Mouse (Mus musculus): ENCODE measurements around the gene Ccn2.

Gene Ccn2

DNA sequence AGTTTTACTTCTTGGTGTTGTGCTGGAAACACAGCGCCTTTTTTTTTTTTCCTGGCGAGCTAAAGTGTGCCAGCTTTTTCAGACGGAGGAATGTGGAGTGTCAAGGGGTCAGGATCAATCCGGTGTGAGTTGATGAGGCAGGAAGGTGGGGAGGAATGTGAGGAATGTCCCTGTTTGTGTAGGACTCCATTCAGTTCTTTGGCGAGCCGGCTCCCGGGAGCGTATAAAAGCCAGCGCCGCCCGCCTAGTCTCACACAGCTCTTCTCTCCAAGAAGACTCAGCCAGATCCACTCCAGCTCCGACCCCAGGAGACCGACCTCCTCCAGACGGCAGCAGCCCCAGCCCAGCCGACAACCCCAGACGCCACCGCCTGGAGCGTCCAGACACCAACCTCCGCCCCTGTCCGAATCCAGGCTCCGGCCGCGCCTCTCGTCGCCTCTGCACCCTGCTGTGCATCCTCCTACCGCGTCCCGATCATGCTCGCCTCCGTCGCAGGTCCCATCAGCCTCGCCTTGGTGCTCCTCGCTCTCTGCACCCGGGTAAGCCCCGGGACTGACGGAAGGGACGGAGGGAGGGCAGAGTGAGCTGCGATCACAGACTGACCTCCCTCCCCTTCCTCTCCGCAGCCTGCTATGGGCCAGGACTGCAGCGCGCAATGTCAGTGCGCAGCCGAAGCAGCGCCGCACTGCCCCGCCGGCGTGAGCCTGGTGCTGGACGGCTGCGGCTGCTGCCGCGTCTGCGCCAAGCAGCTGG, at the start of gene Ccn2:
Gene Ccn2 (plus strand): TSS at position 193 of the 753 bp plus-strand sequence.
- DNase-seq, result peak; percentile 18 to 21

GRCm38 (mm10) chr10:24552870-24553269, 42.4 kb upstream of the Ccn2 start:
- DNase-seq, result no peak

DNA sequence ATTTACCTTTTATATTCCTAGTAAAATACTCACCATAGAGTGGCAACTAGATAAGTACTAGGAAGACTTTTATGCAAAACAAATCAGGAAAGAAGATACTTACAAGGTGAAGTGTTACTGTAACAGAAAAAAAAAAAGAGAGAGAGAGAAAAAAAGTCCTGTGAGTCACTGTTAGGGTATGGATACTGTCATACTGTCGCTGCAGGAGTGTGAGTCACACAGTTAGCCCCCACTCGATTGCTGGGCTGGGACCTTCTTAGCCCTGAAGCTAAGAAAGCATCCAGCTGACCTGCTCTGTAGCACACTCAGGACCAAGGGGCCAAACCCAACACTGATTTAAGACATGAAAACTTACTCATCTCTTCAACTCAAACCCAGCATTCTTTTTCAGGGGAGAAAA, 41.2 kb upstream of the Ccn2 start:
- no peak for DNase-seq

GRCm38 (mm10) chr10:24558366-24558765, 36.9 kb upstream of the Ccn2 start:
- no peak for DNase-seq

DNA sequence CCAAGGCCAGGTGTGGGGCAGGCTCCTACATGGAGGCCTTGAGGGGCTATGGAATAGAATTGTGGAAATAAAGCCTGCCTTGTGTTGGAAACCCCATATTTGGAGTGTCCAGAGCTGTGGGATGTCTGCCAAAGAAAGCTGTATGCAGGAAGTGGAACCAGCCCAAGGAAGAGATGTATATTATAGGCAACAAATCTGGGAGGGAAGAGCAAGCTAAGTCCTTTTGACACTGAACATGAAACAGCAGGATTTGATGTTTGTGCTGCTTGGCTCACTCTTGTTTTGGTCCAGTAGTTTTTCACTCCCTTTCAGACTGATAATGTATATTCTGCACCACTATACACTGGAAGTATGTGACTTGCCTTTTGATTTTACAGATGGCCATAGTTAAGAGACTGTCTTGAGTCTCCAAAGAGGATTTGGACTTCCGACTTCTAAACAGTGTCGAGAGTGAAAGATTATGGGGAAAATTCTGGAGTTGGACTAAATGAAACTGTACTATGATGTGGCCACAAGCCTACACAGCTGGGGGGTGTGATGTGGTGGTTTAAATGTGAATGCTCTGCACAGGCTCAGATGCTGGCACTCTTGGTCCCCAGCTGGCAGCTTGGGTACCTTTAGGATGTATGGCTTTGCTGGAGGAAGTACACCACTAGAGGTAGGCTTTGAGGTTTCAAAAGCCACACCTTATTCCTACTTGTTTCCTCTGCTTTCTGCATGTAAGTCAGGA, 25.4 kb upstream of the Ccn2 start:
- DNase-seq, result no peak

GRCm38 (mm10) chr10:24572044-24572960, 22.9 kb upstream of the Ccn2 start:
- no peak for DNase-seq

- no peak for DNase-seq
Measured at GRCm38 (mm10) chr10:24573484-24573883, 21.8 kb upstream of the Ccn2 start.

GRCm38 (mm10) chr10:24581076-24581475, 14.2 kb upstream of the Ccn2 start:
- DNase-seq, result no peak

- DNase-seq, result no peak
Measured at GRCm38 (mm10) chr10:24588824-24589223, 6.4 kb upstream of the Ccn2 start.

DNA sequence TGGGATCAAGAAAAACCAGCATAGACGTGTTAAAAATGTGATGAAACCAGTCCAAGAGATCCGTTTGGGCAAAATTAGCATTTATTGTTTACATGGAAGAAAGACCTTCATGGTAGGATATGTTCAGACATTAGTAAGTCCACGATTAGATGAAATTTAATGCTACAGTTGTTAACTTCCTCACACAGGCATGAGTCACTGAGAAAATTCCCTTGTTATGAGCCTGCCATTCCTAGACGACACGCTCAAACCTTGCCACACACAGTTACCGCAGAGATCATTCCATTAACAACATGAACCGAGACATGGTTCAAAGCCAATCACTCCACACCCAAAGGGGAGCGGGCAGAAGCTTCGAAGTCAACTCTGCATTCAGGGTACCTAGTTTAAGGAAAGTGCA, 6.0 kb upstream of the Ccn2 start:
- no peak for DNase-seq

- DNase-seq, result no peak
Measured at GRCm38 (mm10) chr10:24590546-24590945, 4.7 kb upstream of the Ccn2 start.

- DNase-seq, result peak; percentile 61 to 74
Measured at GRCm38 (mm10) chr10:24591136-24591535, 4.1 kb upstream of the Ccn2 start.

DNA sequence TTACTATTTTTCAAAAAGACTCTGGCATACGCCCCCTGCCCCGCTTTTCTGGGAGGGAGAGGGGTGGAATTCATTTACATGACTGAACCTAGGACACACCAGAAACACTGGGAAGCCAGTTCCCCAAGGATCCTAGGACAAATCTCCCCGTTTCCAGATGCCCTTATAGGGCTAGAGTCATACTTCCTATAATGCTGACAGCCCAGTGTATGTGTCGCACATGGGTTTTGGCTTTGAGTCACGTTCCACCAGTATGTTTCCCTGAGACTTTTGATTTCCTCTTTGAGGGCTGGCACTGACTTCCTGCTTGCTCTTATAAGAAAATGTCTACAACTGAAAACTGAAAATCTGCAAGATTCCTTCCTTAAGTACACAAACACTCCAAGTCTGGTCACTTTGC, 3.5 kb upstream of the Ccn2 start:
- no peak for DNase-seq

GRCm38 (mm10) chr10:24592318-24592717, 2.9 kb upstream of the Ccn2 start:
- no peak for DNase-seq

DNA sequence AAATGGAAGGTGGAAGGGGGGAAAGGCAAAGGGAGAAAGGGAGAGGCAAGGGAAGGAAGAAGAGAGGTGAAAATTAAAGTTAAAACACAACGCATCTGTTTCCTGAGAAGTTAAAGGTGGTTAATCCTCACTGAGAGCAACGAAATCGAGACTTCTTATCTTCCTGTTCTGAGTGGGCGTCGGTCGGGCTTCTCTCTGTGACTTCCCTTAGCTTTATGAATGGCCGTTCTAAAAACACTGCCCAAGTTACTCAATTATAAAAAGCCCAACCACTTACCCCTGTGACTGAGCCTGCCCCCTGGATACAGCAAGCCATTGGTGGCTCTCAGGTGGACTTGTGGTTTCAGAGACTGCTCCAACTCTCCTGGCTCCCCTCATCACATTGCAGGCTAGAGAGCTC, 2.3 kb upstream of the Ccn2 start:
- no peak for DNase-seq

DNA sequence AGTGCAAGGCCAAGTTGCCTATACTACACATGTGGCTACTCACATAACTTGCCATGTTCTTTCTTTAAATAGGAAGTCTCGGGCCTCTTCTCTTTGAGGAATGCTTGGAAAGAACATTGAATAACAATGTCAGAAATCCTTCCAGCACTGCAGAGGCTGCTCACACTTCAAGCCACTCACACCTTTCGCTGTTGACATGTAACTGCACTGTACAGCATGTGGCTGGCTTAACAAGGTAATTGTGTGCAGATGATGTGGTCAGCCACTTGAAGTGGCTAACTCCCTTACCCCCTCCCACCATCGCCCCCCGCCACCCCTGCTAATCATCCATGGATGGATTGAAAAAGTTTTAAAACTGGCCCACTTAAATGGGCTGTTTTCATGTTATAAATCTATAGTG, 1.7 kb upstream of the Ccn2 start:
- no peak for DNase-seq

DNA sequence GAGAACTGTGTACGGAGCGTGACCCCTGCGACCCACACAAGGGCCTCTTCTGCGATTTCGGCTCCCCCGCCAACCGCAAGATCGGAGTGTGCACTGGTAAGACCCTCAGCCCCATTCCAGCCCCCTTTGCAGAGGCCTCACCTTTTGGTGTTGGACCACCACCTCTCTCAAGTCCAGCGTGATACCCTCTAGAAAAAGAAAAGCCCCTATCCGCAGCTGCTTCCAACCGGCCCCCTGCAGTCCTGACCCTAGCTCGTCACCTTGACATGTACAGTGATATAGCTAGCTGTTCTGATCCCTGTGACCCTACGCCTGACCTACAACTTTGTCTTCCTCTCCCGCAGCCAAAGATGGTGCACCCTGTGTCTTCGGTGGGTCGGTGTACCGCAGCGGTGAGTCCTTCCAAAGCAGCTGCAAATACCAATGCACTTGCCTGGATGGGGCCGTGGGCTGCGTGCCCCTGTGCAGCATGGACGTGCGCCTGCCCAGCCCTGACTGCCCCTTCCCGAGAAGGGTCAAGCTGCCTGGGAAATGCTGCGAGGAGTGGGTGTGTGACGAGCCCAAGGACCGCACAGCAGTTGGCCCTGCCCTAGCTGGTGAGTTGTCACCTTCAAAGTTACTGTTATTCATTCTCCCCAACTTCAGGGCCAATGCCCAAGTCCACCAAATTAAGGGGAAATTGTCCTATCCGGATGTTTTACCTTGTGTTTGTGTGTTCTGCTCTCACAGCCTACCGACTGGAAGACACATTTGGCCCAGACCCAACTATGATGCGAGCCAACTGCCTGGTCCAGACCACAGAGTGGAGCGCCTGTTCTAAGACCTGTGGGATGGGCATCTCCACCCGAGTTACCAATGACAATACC, 994 bp downstream of the Ccn2 start:
- peak; percentile 31 to 40 for DNase-seq

- DNase-seq, result no peak
Measured at GRCm38 (mm10) chr10:24596869-24597339, 1.7 kb downstream of the Ccn2 start.

GRCm38 (mm10) chr10:24597789-24598188, 2.5 kb downstream of the Ccn2 start:
- DNase-seq, result no peak

DNA sequence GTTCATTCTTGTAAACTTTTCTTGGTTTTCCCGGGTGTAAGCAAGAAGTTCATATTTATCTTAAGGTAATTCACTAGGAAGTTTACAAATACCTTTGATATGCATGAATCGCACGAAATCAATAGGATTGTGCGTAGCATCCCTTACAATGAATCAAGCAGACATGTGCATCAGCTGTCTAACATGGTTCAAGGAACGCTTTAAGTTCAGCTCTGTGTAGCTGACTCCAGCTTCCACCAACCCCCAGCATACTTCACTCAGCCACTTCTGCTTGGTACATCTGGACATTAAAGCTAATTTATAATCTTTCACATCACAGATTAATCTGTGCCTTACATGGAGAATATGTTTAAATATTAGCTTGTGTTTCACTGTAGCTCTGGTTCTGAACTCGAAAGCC, 3.5 kb downstream of the Ccn2 start:
- DNase-seq, result no peak

DNA sequence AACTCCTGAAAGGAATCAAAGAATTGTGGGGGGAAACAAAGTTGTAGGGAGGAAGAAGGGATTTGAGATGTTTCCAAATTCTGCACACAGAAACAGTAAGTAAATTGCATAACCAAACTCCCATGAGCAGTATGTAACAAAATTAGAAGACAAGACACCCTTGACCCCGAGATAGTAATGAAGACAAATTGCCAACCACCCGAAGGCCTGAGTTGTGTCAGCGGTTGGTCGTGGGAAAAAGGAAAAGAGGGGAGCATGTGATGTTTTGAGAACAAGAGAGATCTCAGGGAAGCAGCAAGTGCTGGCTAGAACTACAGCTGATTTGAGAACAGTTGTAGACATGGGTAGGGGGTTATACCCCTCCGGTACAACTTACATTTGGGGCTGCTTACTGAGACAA, 4.6 kb downstream of the Ccn2 start:
- no peak for DNase-seq

DNA sequence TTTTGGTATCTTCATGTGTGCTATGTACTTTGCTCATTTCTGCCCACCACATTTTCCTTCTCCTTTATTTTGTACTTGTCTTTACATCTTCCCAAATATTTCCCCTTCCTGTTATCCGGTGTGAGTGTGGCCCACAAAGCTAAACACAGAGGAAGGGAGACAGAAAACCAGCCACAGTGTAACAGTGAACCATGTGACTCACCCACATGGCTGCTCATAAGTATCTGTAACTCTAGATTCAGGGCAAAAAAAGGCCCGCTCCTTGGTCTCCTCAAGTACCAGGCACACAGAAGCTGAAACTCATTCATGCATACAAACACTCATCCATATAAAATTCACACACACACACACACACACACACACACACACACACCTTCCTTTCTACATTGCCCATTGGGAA, 7.8 kb downstream of the Ccn2 start:
- DNase-seq, result no peak
